Mouse (Mus musculus): ENCODE results near the gene Bnipl.

DNA sequence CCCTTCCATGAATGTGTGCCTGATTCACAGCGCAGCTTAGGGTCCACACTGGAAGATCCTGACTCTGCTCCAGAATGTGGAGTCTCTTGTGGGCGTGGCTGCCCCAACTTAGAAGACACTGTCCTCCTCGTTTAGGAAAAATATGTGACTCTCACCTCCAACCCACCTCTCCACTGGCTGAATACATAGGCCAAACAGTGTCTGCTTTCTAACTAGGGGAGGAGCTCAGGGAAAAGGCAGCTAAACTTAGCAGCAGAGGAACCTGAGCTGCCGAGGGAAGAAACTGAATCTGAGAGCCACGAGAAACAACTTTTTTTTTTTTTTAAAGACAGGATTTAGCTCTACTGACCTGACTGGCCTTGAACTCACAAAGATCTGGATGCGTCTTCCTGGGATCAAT lies 24.2 kb upstream of the Bnipl start:
- TF ChIP-seq ZNF384 (IDR thresholded peaks at IDR 0.05; ENCODE audit: low read depth, low read length) (no peak), ZC3H11A (IDR thresholded peaks at IDR 0.05; ENCODE audit: borderline replicate concordance, low read depth, low read length) (no peak), HCFC1 (IDR thresholded peaks at IDR 0.05; ENCODE audit: borderline replicate concordance, insufficient read depth, low read length) (no peak), MAFK (IDR thresholded peaks at IDR 0.05; ENCODE audit: insufficient read depth, low read depth, low read length) (no peak), CHD2 (IDR thresholded peaks at IDR 0.05; ENCODE audit: low read depth, low read length) (no peak)

Measured in ES-E14 (cell line).